Mouse (Mus musculus): ENCODE data around the gene Kazn.

Gene Kazn

DNA sequence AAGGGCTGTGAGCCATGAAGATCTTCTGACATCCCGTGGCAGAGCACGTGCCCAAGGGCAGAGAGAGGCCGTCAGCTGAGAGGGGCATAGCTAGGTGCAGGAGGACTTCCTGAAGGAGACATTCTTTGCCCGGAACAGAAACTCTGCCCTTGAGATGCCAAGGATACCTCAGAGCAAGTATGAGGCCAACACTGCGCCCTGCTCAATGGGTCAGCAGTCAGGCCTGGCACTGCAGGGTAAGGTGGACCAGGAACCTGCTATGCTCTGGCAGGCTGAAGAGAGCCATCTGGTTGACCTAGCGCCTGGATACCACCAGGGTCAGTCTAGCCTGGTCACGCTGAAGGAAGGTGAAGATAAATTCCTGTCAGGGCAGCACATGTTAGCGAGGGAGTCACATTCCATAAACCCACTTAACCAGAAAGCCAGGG, 46.0 kb downstream of the Kazn start:
- peak; percentile 29 for DNase-seq (ENCODE audit: low spot score)

- DNase-seq (ENCODE audit: low spot score): no peak
Observed at GRCm38 (mm10) chr4:142189960-142190359, 49.2 kb downstream of the Kazn start.

GRCm38 (mm10) chr4:142188501-142188900, 50.7 kb downstream of the Kazn start:
- DNase-seq (ENCODE audit: low spot score): no peak

GRCm38 (mm10) chr4:142186155-142186554, 53.0 kb downstream of the Kazn start:
- no peak for DNase-seq (ENCODE audit: low spot score)

DNA sequence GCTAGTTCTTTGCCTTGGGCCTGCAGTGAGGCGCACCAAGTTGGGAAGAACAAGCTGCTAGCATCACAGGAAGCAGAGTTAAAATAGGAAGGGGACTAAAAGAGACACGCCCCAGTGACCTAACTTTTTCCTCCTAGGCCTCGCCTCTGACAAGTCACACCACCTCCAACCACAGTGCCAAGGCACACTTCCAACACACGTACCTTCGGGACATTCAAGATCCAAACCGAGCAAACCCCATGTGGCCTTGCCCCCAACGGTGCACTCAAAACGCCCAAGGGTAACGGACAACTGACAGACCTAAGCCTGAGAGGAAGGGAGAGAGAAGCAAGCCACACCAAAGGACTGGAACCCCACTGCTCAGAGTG, 53.7 kb downstream of the Kazn start:
- no peak for DNase-seq (ENCODE audit: low spot score)

GRCm38 (mm10) chr4:142184852-142185532, 54.2 kb downstream of the Kazn start:
- no peak for DNase-seq (ENCODE audit: low spot score)

- DNase-seq (ENCODE audit: low spot score): no peak
Observed at GRCm38 (mm10) chr4:142183591-142183990, 55.6 kb downstream of the Kazn start.

DNA sequence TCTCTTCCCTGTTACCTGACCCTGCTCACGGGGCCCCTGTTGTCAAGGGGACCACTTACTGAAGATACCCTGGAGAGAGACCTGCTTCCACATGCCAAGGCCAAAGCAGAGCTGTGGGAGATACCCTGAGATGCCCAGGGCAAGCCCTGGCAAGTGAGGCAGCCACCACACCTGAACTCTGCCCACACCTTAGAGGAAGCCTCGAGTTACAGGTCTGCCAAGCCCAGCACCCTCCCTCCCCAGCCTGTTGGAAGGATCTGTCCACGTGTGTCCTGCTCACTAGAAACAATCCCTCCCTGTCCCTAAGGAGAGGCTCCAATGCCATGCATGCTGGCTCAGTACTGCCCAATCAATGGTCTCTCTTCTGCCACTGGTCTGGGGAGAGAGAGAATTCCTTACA, 56.2 kb downstream of the Kazn start:
- no peak for DNase-seq (ENCODE audit: low spot score)

GRCm38 (mm10) chr4:142181646-142182045, 57.6 kb downstream of the Kazn start:
- no peak for DNase-seq (ENCODE audit: low spot score)

- DNase-seq (ENCODE audit: low spot score): no peak
Observed at GRCm38 (mm10) chr4:142180874-142181273, 58.3 kb downstream of the Kazn start.

DNA sequence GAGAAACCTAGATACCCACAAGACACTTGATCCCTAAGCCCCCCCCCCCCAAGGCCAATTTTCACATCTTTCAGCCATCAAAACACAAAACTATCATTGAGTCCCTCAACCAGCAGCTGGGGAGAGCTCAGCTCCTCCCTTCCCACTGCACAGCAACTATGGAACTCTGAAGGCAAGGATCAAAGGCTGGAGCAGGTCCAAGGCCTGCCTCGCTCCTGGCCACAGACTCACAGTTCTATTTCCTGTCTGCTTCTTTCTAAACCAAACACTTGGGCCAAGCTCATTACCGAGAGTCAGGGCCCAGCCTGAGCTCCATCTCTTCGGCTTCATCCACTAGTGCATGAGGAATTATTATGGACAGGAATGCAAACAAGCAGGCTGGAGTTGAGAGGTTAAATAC, 58.9 kb downstream of the Kazn start:
- DNase-seq (ENCODE audit: low spot score): peak; percentile 80

- peak; percentile 90 for DNase-seq (ENCODE audit: low spot score)
Observed at GRCm38 (mm10) chr4:142179531-142179930, 59.7 kb downstream of the Kazn start.

DNA sequence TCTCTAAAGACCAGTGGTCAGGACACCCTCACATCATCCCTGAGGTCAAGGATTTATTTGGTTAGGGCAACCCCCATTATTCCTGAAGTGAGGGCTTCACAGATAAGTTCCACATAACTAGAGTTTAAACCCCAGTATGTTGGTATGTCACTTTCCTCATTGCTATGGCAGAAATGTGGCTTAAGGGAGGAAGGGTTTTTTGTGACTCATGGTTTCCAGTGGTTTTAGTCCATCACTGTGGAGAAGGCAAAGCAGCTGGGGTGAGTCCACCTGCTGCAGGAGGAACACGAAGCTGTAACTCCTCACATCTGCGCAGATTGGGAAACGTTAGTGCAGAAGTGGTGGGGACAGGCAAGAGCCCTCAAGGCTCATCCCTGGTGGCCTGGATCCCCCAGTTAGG, 62.5 kb downstream of the Kazn start:
- no peak for DNase-seq (ENCODE audit: low spot score)

- DNase-seq (ENCODE audit: low spot score): no peak
Observed at GRCm38 (mm10) chr4:142173981-142174485, 65.2 kb downstream of the Kazn start.

DNA sequence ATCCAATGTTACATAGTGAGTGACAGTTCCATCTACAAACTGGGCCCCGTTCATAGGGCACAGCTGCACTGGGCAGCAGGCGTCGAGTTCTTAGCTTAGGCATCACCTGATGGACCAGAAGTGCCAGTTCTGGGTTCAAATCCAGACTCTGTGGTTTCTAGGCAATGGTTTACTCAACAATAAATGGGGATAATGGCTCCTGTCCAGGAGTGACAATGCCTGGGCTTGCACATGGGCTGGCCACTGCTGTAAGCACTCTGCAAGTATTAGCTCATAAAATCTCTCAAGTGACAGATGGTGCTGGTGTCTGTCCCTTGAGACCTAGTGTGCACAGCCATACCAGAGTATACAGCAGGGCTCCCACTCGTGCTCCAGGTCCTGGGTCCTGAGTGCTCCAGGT, 66.3 kb downstream of the Kazn start:
- DNase-seq (ENCODE audit: low spot score): no peak

GRCm38 (mm10) chr4:142171788-142172497, 67.3 kb downstream of the Kazn start:
- DNase-seq (ENCODE audit: low spot score): no peak

DNA sequence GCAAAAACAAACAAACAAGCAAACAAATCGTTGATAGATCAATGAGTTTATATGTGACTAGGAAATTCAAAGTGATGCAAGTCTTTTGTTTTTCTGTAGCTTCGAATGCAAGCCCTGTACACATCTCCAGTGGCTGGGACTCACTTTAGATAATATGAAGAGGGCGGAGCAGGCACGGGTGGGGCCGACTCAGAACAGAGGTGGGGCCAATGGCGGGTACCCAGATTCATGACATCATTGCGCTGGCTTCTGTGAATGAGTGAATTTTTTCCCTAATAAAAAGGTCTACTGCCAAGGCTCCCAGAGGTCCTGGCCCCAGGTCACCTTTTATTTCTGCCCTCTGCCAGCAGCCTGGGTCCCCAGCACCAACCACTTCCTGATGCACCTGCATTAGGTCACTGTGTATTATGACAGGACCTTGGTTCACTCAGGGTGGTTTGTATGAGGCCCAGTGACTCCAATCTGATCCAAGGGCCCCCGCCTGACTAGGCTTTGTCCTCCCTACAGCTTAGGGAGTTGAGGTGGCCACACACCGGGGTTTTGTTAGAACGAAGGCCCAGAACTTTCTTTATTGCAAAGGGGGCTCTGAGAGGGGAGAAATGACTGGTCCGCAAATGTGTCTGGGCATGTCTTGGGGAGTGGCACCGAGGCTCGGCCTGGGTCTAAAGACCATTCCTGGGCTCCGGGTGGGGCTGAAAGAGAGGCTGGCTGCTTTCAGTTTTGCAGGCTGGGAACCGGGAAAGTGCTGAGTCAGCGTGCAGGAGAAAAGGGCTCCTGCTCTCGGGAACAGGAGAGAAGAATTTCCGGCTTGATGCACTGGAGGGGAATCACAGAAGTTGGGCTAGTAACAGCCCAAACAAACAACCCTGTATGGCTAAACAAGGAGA, 68.1 kb downstream of the Kazn start:
- DNase-seq (ENCODE audit: low spot score): no peak

DNA sequence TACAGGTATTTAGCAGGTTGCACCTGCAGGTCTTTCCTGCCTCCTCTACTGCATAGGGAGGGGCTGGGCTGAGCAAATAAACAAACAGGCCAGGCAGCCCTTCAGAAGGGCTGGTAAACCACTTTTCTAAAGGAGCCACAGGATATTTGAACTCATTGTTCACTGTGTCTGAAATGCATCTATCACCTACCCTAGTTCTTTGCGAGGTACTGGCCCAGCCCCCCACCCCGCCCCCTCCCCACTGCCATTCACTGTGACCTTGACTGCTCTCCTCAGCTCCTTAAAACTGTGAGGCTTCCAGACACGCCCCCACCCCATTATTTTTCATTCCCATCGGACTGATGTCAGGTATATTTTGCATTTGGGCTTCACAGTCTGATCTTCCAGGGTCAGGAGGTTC, 69.6 kb downstream of the Kazn start:
- no peak for DNase-seq (ENCODE audit: low spot score)

- no peak for DNase-seq (ENCODE audit: low spot score)
Observed at GRCm38 (mm10) chr4:142168352-142168751, 70.8 kb downstream of the Kazn start.

- DNase-seq (ENCODE audit: low spot score): peak; percentile 20
Observed at GRCm38 (mm10) chr4:142165835-142166701, 73.1 kb downstream of the Kazn start.

GRCm38 (mm10) chr4:142165363-142165762, 73.8 kb downstream of the Kazn start:
- DNase-seq (ENCODE audit: low spot score): peak; percentile 62

GRCm38 (mm10) chr4:142164386-142164785, 74.8 kb downstream of the Kazn start:
- no peak for DNase-seq (ENCODE audit: low spot score)

All from ovary, adult 18-20 months (tissue).